Mouse (Mus musculus): ENCODE results near the gene Olfr470.
"Not testable (repeated sequence)": the region's sequence is repeated elsewhere in the genome, so short reads cannot be mapped to it uniquely, and the experiment has no call there.

Gene Olfr470

DNA sequence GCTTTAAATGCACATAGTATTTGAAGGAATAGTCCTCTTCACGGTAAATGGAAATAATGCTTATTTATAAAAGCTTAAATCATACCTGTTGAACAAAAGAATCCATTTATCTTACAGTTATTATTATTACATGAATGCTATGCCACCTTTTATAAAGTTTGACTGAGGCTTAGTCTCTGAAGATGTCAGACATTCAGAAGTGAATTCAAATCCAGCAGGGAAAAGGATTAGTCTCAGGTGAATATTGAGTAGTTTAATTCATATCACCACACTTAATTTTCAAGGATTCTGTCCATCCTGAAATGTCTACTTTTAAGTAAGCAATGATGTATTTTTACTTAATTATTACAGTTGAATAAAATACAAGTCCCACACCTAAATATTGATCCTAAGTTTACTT, at the start of gene Olfr470:
Gene Olfr470 (minus strand): TSS at position 101 of the 400 bp plus-strand sequence.
- DNase-seq (ENCODE audit: low spot score): not testable (repeated sequence)

DNA sequence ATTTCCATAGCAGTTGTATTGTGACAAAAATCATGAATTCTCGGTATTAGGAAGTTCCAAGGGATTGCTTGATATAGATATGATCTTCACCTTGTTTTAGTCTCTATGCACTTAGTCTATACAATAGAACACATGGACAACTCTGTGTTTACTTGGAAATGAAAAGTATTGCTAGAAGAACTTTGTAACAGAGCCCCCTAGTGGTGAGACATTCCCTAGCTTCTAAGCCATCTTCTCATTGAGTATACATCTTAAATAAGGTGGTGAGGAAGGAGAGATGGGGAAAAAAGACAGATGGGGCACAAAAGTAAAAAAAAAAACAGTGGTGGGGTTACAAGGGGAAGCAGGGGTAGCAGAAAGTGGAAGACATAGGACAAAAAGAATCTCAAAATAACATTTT, 5.6 kb downstream of the Olfr470 start:
- DNase-seq (ENCODE audit: low spot score): no peak

DNA sequence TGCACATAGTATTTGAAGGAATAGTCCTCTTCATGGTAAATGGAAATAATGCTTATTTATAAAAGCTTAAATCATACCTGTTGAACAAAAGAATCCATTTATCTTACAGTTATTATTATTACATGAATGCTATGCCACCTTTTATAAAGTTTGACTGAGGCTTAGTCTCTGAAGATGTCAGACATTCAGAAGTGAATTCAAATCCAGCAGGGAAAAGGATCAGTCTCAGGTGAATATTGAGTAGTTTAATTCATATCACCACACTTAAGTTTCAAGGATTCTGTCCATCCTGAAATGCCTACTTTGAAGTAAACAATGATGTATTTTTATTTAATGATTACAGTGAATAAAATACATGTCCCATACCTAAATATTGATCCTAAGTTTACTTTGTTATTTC, 21.8 kb downstream of the Olfr470 start, which contains the start of gene Olfr469:
Gene Olfr469 (minus strand): TSS at position 101 of the 400 bp plus-strand sequence.
- not testable (repeated sequence) for DNase-seq (ENCODE audit: low spot score)

DNA sequence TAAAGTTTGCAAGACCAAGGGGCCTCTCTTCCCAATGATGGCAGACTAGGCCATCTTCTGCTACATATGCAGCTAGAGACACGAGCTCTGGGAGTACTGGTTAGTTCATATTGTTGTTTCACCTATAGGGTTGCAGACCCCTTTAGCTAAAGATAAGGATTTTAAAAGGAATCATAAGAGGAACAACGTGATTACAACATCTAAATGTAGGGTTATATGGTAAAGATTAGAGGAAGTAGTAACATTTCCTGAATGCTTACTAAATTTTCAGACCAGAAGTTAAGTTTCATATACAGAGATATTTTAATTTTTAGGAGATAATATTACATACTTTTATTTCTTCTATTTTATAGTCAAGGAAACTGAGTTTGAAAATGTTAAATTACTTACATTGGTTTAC, 23.4 kb downstream of the Olfr470 start:
- DNase-seq (ENCODE audit: low spot score): not testable (repeated sequence)

DNA sequence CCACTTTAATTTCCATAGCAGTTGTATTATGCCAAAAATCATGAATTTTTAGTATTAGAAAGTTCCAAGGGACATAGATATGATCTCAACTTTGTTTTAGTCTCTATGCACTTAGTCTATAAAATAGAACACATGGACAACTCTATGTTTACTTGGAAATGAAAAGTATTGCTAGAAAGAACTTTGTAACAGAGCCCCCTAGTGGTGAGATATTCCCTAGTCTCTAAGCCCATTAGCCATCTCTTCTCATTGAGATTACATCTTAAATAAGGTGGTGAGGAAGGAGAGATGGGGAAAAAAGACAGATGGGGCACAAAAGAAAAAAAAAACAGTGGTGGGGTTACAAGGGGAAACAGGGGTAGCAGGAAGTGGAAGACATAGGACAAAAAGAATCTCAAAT, 27.8 kb downstream of the Olfr470 start:
- DNase-seq (ENCODE audit: low spot score): no peak

DNA sequence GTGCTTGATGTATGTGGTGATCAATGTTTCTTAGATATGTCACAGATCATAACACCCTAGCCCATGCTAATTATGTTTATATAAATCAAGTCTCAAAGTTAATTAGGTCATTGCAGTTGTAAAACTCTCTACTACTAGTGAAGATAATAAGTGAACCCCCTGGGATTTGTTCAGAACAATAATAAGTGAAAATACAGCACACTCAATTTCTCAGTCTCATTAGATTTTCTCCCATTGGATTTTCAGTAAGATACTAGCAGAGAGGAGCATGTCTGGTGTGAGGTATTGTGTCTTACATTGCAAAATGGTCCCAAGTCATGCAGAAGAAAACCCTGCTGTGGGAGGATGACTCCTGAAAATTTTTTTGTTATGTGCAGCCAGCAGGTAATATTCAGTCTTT, 35.3 kb downstream of the Olfr470 start, which contains the start of gene Olfr467:
Gene Olfr467 (plus strand): TSS at position 301 of the 400 bp plus-strand sequence.
- DNase-seq (ENCODE audit: low spot score): no peak

DNA sequence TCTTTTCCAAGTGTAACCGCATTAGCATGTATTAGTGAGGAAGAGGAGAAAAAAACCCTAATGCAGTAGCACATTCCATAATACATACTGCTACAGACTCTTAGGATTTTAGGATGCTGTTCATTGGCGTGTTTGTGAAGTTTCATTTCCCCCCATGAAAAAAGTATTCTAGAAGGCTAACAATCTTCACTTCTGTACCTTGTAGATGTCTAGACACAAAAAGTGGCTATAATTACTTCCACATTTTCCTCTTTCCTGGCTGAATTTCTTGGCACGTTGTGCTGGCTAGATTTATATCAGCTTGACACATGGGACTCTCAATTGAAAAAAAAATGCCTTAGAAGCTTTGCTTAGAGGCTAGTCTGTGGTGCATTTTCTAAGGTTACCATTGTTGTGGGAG, 45.2 kb downstream of the Olfr470 start:
- DNase-seq (ENCODE audit: low spot score): no peak

DNA sequence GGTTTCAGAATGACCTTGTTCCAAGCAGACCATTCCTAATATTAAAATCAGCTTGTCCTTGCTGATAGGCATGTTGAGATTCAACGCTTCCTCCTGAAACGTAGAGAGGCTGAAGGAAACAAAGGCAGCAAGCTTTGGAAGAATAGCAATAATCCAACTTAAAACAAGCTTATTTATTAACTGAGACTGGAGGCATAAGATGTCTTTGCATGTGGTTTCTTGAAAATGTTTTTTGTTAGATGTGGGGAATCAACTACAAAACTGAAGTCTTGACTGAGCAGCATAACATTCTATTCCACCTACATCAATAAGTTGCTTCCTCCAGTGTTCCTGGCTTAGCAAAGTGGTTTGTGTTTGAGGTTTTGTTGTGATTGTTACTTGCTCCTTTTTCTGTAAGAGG, 46.2 kb downstream of the Olfr470 start, which contains the start of gene Ovch2:
Gene Ovch2 (minus strand): TSS at position 101 of the 400 bp plus-strand sequence.
- no peak for DNase-seq (ENCODE audit: low spot score)

DNA sequence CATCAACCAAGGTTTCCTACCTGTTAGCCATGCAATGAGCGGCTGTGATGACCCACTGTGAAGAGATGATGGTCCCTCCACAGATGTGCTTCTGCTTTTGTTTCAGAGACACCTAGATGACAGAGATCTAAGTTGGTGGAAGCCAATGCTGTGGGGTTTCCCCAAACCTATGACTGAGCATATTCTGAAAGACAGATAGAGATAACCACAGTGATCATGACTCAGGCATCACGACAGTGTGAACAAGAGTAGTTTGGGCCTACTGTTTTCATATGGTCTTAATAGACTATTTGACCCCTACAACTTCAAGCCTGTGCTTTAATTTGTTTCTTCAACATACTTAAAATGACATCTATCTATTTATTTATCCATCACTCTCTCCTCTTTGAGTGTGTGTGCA, 50.8 kb downstream of the Olfr470 start:
- no peak for DNase-seq (ENCODE audit: low spot score)
